Mouse (Mus musculus): ENCODE results near the gene Zfp536. TPM values are rescaled to one million over a fixed set of nuclear protein-coding genes. Genes with fewer than 3 reads are reported as not detected.
"Not testable (repeated sequence)": the region's sequence is repeated elsewhere in the genome, so short reads cannot be mapped to it uniquely, and the experiment has no call there.

Zfp536 gene
- polyA plus RNA-seq, 1 experiment from 2014 or later, result 3.2 TPM

GRCm38 (mm10) chr7:37704464-37704863 lies 69.0 kb downstream of the Zfp536 start:
- no peaks in the 10 kb centered on the region for H3K27me3 ChIP-seq (replicated peaks; ENCODE audit: insufficient read depth, low read length)
- no peak for ATAC-seq
- H3K4me2 ChIP-seq (replicated peaks; ENCODE audit: low read depth, low read length), result no peak overlapping the region
- TF ChIP-seq EP300 (IDR thresholded peaks at IDR 0.05) (no peak), CTCF (IDR thresholded peaks at IDR 0.05) (no peak)
- H3K9ac ChIP-seq (replicated peaks; ENCODE audit: low read depth), result no peak overlapping the region
- H3K4me1 ChIP-seq (ENCODE audit: insufficient read depth, low read depth, low read length), result no peaks in the 10 kb centered on the region
- H3K36me3 ChIP-seq (ENCODE audit: insufficient read depth, low read length), result no peaks in the 10 kb centered on the region
- WGBS, result 93% methylated on average over 9 of the region's 9 CpGs
- DNase-seq (ENCODE audit: low spot score), result no peak
- no peak overlapping the region for H3K27ac ChIP-seq (ENCODE audit: low read length)
- no peaks in the 10 kb centered on the region for H3K9me3 ChIP-seq (ENCODE audit: low read length)
- no peak overlapping the region for H3K4me3 ChIP-seq (ENCODE audit: low read depth, low read length)

GRCm38 (mm10) chr7:37697378-37697777 lies 76.1 kb downstream of the Zfp536 start:
- H3K4me3 ChIP-seq (ENCODE audit: low read depth, low read length); ATAC-seq; H3K36me3 ChIP-seq (ENCODE audit: insufficient read depth, low read length); H3K9me3 ChIP-seq (ENCODE audit: low read length); H3K4me2 ChIP-seq (replicated peaks; ENCODE audit: low read depth, low read length); H3K27me3 ChIP-seq (replicated peaks; ENCODE audit: insufficient read depth, low read length); H3K4me1 ChIP-seq (ENCODE audit: insufficient read depth, low read depth, low read length); H3K9ac ChIP-seq (replicated peaks; ENCODE audit: low read depth); DNase-seq (ENCODE audit: low spot score); H3K27ac ChIP-seq (ENCODE audit: low read length): not testable (repeated sequence)
- 90% methylated on average over 3 of the region's 3 CpGs for WGBS

GRCm38 (mm10) chr7:37695066-37695465 lies 78.4 kb downstream of the Zfp536 start:
- H3K27me3 ChIP-seq (replicated peaks; ENCODE audit: insufficient read depth, low read length), result no peaks in the 10 kb centered on the region
- WGBS, result 58% methylated on average over 5 of the region's 5 CpGs
- DNase-seq (ENCODE audit: low spot score), result no peak
- no peak for ATAC-seq
- no peak overlapping the region for H3K27ac ChIP-seq (ENCODE audit: low read length)
- no peak overlapping the region for H3K9ac ChIP-seq (replicated peaks; ENCODE audit: low read depth)
- H3K4me2 ChIP-seq (replicated peaks; ENCODE audit: low read depth, low read length), result no peak overlapping the region
- H3K4me1 ChIP-seq (ENCODE audit: insufficient read depth, low read depth, low read length), result no peaks in the 10 kb centered on the region
- no peaks in the 10 kb centered on the region for H3K36me3 ChIP-seq (ENCODE audit: insufficient read depth, low read length)
- H3K9me3 ChIP-seq (ENCODE audit: low read length), result no peaks in the 10 kb centered on the region
- no peak overlapping the region for H3K4me3 ChIP-seq (ENCODE audit: low read depth, low read length)
- TF ChIP-seq CTCF (IDR thresholded peaks at IDR 0.05) (no peak), EP300 (IDR thresholded peaks at IDR 0.05) (no peak)

DNA sequence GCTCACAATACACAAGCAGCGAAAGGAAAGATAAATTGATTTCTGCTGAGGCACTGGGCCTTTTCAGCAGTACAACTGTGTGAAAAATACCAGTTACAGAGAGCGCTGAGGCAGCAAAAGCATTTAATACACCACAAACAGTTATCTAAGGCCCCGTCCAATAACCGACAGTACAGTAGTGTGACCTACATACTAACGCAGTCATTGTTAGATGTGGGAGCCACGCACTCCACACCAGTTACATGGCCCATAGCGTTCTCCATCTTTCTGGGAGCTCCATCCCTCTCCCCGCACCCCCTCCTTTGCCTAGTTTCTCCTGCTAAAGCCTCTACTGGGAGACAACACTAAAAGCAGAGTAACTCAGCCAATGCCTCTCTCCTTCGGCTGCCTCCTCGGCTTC lies 82.8 kb downstream of the Zfp536 start:
- TF ChIP-seq CTCF (IDR thresholded peaks at IDR 0.05) (no peak), EP300 (IDR thresholded peaks at IDR 0.05) (no peak)
- no peaks in the 10 kb centered on the region for H3K36me3 ChIP-seq (ENCODE audit: insufficient read depth, low read length)
- DNase-seq (ENCODE audit: low spot score) (no peak), ATAC-seq (no peak)
- no peak overlapping the region for H3K4me2 ChIP-seq (replicated peaks; ENCODE audit: low read depth, low read length)
- no peak overlapping the region for H3K4me3 ChIP-seq (ENCODE audit: low read depth, low read length)
- H3K9me3 ChIP-seq (ENCODE audit: low read length), result no peaks in the 10 kb centered on the region
- WGBS, result 89% methylated on average over 10 of the region's 10 CpGs
- no peak overlapping the region for H3K27ac ChIP-seq (ENCODE audit: low read length)
- H3K9ac ChIP-seq (replicated peaks; ENCODE audit: low read depth), result no peak overlapping the region
- H3K27me3 ChIP-seq (replicated peaks; ENCODE audit: insufficient read depth, low read length), result no peaks in the 10 kb centered on the region
- no peaks in the 10 kb centered on the region for H3K4me1 ChIP-seq (ENCODE audit: insufficient read depth, low read depth, low read length)

GRCm38 (mm10) chr7:37689561-37690305 lies 83.7 kb downstream of the Zfp536 start:
- Histone ChIP-seq H3K4me3 (ENCODE audit: low read depth, low read length) (no peak overlapping the region), H3K27ac (ENCODE audit: low read length) (no peak overlapping the region), H3K27me3 (replicated peaks; ENCODE audit: insufficient read depth, low read length) (no peaks in the 10 kb centered on the region), H3K9me3 (ENCODE audit: low read length) (no peaks in the 10 kb centered on the region), H3K36me3 (ENCODE audit: insufficient read depth, low read length) (no peaks in the 10 kb centered on the region), H3K9ac (replicated peaks; ENCODE audit: low read depth) (no peak overlapping the region), H3K4me1 (ENCODE audit: insufficient read depth, low read depth, low read length) (no peaks in the 10 kb centered on the region), H3K4me2 (replicated peaks; ENCODE audit: low read depth, low read length) (no peak overlapping the region)
- DNase-seq (ENCODE audit: low spot score) (no peak), ATAC-seq (no peak)
- 65% methylated on average over 23 of the region's 23 CpGs for WGBS
- TF ChIP-seq CTCF (IDR thresholded peaks at IDR 0.05) (no peak), EP300 (IDR thresholded peaks at IDR 0.05) (no peak)

DNA sequence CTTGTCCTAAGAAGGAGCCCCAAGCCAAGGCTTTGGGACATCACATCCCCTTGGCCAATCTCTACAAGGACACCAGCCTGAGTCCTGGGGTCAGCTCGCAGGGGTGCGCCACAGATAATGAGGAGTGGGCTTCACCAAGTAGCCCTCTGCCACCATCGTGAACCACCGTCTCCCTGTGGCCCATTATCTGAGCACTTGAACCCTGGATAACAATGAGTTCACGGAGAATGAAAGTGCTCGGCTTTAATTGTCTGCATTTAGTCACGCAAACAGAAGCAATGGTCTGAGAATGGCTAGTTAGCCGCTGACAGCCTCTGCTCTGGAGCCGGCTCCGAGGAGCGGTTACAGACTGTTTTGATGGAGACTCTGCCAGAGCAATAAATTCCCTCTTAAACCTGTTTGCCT lies 84.3 kb downstream of the Zfp536 start:
- Histone ChIP-seq H3K27ac (ENCODE audit: low read length) (no peak overlapping the region), H3K9me3 (ENCODE audit: low read length) (no peaks in the 10 kb centered on the region), H3K4me2 (replicated peaks; ENCODE audit: low read depth, low read length) (no peak overlapping the region), H3K4me1 (ENCODE audit: insufficient read depth, low read depth, low read length) (no peaks in the 10 kb centered on the region), H3K4me3 (ENCODE audit: low read depth, low read length) (no peak overlapping the region), H3K27me3 (replicated peaks; ENCODE audit: insufficient read depth, low read length) (no peaks in the 10 kb centered on the region), H3K9ac (replicated peaks; ENCODE audit: low read depth) (no peak overlapping the region), H3K36me3 (ENCODE audit: insufficient read depth, low read length) (no peaks in the 10 kb centered on the region)
- ATAC-seq (no peak), DNase-seq (ENCODE audit: low spot score) (no peak)
- no peak for TF ChIP-seq CTCF (IDR thresholded peaks at IDR 0.05)
- WGBS, result 69% methylated on average over 11 of the region's 11 CpGs

DNA sequence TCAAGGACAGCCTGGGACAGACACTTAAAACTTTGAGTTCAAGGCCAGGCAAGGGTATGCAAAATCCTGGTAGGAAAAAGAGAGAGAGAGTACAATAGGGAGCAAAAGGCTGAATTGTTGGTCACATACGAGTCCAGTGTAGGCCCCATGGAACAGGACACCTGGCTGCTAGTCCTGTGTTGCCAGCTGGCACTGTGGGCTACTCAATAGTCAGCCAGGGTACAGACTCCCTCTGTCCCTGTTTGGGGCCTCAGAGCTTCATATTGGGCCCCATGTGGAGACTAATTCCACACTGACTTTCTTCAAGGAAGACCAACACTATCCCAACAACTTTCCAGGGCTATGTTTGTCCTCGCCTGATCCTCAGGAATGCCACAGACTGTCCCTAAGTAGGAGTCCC lies 87.1 kb downstream of the Zfp536 start:
- no peak overlapping the region for H3K27ac ChIP-seq (ENCODE audit: low read length)

More for the DNA sequence above, 87.1 kb downstream of the Zfp536 start:
- H3K4me2 ChIP-seq (replicated peaks; ENCODE audit: low read depth, low read length), result no peak overlapping the region
- no peaks in the 10 kb centered on the region for H3K27me3 ChIP-seq (replicated peaks; ENCODE audit: insufficient read depth, low read length)
- H3K36me3 ChIP-seq (ENCODE audit: insufficient read depth, low read length), result no peaks in the 10 kb centered on the region
- WGBS, result 83% methylated on average over 2 of the region's 2 CpGs
- TF ChIP-seq EP300 (IDR thresholded peaks at IDR 0.05) (no peak), CTCF (IDR thresholded peaks at IDR 0.05) (no peak)
- ATAC-seq, result no peak
- DNase-seq (ENCODE audit: low spot score), result no peak
- H3K9ac ChIP-seq (replicated peaks; ENCODE audit: low read depth), result no peak overlapping the region
- no peak overlapping the region for H3K4me3 ChIP-seq (ENCODE audit: low read depth, low read length)
- H3K9me3 ChIP-seq (ENCODE audit: low read length), result no peaks in the 10 kb centered on the region
- H3K4me1 ChIP-seq (ENCODE audit: insufficient read depth, low read depth, low read length), result no peaks in the 10 kb centered on the region

Measured in lung, postnatal 0 days (tissue).